Mouse (Mus musculus) G1E (cell line): ENCODE results near the gene Cox6b2.
"Not testable (repeated sequence)": the region's sequence is repeated elsewhere in the genome, so short reads cannot be mapped to it uniquely, and the experiment has no call there.

ENCODE experiments used
- CTCF ChIP-seq: IDR thresholded peaks from 2 replicates; pipeline ENCODE4 v1.5.1; 2012; ENCODE audit warnings: low read depth, low read length, inconsistent platforms, mixed read lengths
- GATA1 ChIP-seq: IDR thresholded peaks from 2 replicates; pipeline ENCODE4 v1.6.1; 2012; ENCODE audit warnings: borderline replicate concordance, low read length, inconsistent platforms, mixed read lengths
- GATA2 ChIP-seq: IDR thresholded peaks from 2 replicates; pipeline ENCODE4 v1.6.1; 2012; ENCODE audit warnings: low read depth, low read length, inconsistent platforms, borderline replicate concordance
- POLR2AphosphoS5 ChIP-seq: IDR thresholded peaks from 2 replicates; pipeline ENCODE4 v1.6.1; 2012; ENCODE audit warnings: low read depth, low read length, inconsistent platforms; ENCODE audit not compliant: insufficient replicate concordance
- TAL1 ChIP-seq: conservative IDR thresholded peaks from 2 replicates; pipeline ENCODE4 v1.6.1; 2012; ENCODE audit warnings: low read depth, low read length, inconsistent platforms, mixed read lengths

DNA sequence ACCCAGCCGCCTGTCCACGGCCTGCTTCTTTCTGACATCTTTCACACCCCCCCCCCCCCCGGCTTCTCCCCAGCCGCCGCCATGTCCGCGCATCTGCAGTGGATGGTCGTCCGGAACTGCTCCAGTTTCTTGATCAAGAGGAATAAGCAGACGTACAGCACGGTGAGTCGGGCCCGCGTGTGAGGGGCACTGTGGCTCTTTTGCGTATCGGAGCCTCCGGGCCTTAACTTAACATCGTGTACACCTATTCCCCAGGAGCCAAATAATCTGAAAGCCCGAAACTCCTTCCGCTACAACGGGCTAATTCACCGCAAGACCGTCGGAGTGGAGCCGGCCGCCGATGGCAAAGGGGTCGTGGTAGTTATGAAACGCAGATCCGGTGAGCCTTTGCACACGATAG, 40.4 kb upstream of the Cox6b2 start:
- TF ChIP-seq CTCF, TAL1, GATA2, GATA1, POLR2AphosphoS5: not testable (repeated sequence)
